Mouse (Mus musculus) ES-Bruce4 (cell line): Measurements from ENCODE around the gene Tvp23b.

Experiments used
- CTCF ChIP-seq: IDR thresholded peaks from one replicate; pipeline ENCODE4 v1.8.1; 2011; ENCODE audit warnings: low read depth, low read length
- EP300 ChIP-seq: IDR thresholded peaks from 2 replicates; pipeline ENCODE4 v1.6.1; 2011; ENCODE audit warnings: low read depth, low read length; ENCODE audit not compliant: insufficient read depth
- POLR2A ChIP-seq: IDR thresholded peaks from one replicate; pipeline ENCODE4 v1.8.1; 2011; ENCODE audit warnings: low read length; ENCODE audit not compliant: insufficient read depth

- TF ChIP-seq CTCF: peak; percentile 33
- no peak for TF ChIP-seq POLR2A
- TF ChIP-seq EP300: no peak
Measured at GRCm38 (mm10) chr11:62914532-62914931, 35.3 kb downstream of the Tvp23b start.
